Mouse (Mus musculus) cerebellum, postnatal 25 days (tissue): ENCODE data around the gene Wsb1.
"Not testable (repeated sequence)": the region's sequence is repeated elsewhere in the genome, so short reads cannot be mapped to it uniquely, and the experiment has no call there.

Experiments
- DNase-seq, 2 experiments: peaks; one replicate each; pipeline ENCODE4 v3.0.0; 2021; ENCODE audit warnings: mixed read lengths in 2 of 2

Gene Wsb1

DNA sequence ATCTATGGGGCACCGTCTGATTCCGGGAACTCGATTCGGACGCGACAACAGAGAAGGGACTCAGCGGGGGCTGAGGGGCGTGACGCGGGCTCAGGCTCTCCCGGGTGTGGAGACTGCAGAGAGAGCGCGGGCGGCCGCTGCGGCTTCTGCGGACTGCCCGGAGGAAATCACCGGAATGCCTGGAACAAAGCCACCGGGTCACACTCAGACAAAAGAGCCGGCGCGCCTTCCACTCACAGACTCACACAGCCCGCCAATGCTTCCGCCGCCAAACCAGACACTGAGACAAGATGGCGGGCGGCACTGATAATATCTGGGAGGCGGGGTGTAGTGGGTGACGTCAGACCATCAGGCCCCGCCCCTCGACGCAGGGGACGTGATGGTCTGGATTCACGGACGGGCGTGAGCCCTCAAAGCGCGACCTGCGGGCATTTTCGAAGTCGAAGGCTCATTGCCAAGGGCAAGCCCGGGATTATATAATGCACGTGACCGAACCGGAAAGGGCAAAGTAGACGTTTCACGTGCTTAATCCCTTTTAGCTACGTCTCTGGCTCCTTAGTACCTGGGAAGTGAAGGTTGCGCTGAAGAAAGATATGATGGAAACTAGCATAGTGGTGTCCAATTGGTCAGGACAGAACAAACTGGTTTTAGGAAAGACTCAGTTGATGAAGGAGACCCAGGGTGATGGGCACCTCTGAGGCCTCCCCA, at the start of gene Wsb1:
Gene Wsb1, minus strand, starts transcription at position 281 of the 708 bp plus-strand sequence.
- peak; percentile 96 for DNase-seq

- DNase-seq: not testable (repeated sequence)
These were observed 49.8 kb upstream of the Wsb1 start for GRCm38 (mm10) chr11:79304245-79304644.

- DNase-seq: no peak
These were observed 48.6 kb upstream of the Wsb1 start for GRCm38 (mm10) chr11:79303109-79303508.

- DNase-seq: no peak
These were observed 45.4 kb upstream of the Wsb1 start for GRCm38 (mm10) chr11:79299719-79300431.

GRCm38 (mm10) chr11:79296856-79297491, 42.5 kb upstream of the Wsb1 start, which contains the start of gene Gm9964:
TSS of gene Gm9964 (minus strand) at chr11:79296906.
- no peak for DNase-seq

DNA sequence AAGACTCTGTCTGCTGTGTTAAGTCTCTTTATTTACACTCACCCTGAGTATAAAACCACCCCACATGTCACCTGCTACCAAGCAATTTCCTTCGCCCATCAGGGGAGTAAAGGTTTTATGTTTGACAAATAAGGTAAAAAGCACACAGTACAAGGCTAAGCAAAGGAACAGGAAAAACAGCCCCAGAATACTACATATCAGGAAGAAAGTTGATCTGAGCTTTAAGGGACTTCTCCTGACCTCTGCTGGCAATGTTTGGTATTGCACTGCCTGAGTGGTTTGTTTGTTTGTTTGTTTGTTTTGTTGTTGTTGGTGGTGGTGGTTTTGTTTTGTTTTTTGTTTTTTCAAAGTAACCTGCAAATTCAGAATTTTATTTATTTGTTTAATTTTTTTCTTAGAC, 41.7 kb upstream of the Wsb1 start:
- DNase-seq: peak; percentile 52 to 72

- no peak for DNase-seq
These were observed 39.5 kb upstream of the Wsb1 start for GRCm38 (mm10) chr11:79293971-79294370.

- no peak for DNase-seq
These were observed 38.6 kb upstream of the Wsb1 start for GRCm38 (mm10) chr11:79293025-79293424.

- DNase-seq: no peak
These were observed 37.7 kb upstream of the Wsb1 start for GRCm38 (mm10) chr11:79292130-79292529.

GRCm38 (mm10) chr11:79291651-79292050, 37.2 kb upstream of the Wsb1 start:
- DNase-seq: no peak

DNA sequence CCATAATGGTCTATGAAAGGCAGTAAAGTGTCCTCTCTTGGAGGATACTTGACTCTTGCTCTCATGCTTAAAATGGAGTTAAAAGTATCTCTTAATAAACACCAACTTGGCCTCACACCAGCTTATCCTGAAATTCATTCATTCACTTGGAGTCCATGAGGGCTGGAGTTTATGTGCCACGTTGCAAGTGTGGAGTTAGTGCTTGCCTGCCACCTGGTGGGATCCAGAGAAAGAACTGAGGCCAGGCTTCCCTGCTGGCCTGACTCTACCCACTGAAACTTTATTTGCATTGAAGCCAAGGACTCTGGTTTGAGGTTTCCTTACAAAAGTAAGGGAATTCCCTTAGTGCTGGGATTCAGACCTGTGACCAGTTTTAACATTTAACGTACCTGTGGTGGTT, 36.0 kb upstream of the Wsb1 start:
- peak in 1 of 2 experiments; percentile 15 for DNase-seq

DNA sequence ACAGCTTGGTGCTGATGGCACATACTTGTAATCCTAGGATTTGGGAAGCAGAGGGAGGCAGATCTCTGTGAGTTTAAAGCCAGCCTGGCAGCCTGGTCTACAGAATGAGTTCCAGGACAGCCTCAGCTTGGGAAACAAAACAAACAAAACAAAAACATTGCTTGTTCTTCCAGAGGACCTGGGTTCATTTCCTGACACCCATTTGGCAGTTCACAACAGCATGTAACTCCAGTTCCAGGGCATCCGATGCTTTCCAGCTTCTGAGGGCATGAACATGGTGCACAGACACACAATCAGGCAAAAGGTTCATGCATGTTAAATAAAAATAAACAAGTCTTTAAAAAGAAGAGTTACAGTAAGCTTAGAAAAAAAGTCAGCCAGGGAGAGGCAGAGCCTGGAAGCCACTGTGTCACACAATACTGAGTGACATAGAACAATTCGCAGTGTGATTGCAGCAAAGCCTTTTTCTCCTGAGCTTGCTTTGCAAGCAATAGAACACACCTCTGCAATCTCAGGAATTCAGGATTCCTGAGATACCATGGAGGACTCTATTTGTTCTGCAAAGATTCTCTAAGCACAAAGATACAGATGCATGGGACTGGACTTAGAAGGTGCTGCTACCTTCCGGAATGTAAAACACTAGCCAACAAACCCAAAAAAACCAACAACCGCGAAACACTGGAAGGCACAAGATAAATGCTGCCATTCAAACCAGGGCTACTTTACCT, 34.6 kb upstream of the Wsb1 start:
- no peak for DNase-seq

DNA sequence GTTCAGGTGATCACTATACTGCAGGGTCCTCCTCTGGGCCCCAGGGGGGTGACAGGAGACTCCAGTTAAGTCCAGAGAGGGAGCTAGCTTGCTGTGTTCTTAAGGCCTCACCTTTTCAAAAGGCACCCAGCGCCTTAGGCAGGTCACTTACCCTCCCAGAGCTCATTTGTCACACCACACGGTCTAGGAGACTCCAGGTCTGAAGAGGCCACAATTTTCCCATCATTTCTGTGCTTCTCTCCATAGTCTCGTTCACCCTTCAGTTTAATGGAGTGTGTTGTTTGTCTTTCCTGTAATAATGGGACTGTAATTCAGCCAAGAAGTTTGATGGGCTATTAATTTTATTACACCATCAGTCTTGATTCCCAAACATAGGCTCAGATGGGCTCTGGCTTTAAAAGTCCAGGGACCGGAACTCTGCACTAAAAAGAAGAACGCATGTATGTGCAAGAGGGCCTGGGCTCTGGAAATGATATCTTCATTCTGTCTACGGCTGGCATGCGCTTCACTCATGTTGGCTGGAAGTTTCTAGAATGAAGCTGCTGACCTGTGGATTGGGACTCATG, 33.9 kb upstream of the Wsb1 start:
- DNase-seq: no peak

DNA sequence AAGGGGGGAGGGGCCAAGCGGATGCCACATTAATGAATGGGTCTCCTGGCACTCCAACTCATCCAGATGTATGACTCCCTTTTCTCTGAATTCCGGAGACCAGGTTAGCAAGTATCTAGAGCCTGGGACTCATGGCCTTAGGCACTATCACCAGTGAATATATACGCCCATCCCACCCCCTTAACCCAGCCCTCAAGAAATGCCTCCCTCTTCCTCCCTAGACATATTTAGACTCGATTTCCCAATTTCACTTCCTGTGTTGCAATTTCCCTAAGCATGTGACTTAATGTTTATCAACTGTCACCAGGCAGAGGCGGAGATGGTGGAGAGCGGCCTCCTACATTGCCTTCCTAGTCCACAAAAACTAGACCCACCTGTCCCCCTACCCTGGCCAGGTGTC, 33.0 kb upstream of the Wsb1 start:
- no peak for DNase-seq

DNA sequence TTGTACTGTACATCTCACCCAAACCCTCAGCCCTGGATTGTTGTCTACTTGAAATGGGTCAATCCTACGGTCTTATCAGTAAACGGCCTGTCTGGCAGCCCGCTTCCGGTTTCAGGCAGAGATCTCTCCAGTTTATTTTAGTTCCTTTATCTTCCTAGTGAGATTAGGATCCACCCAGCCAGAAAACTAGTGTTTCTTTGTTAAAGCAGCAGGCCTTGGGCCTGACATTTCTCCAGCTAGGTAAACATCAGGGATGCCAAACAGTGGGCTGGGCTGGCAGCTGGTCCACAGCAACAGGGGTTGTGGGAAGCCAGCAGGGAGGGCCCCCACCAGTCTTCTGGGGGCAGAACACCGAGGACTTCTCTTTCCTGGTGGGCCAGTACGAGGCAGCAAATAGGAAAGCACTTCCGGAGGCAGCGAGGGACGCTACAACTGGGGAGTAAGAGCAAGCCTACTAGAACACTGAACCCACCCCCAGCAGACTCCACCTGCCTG, 31.9 kb upstream of the Wsb1 start:
- no peak for DNase-seq

DNA sequence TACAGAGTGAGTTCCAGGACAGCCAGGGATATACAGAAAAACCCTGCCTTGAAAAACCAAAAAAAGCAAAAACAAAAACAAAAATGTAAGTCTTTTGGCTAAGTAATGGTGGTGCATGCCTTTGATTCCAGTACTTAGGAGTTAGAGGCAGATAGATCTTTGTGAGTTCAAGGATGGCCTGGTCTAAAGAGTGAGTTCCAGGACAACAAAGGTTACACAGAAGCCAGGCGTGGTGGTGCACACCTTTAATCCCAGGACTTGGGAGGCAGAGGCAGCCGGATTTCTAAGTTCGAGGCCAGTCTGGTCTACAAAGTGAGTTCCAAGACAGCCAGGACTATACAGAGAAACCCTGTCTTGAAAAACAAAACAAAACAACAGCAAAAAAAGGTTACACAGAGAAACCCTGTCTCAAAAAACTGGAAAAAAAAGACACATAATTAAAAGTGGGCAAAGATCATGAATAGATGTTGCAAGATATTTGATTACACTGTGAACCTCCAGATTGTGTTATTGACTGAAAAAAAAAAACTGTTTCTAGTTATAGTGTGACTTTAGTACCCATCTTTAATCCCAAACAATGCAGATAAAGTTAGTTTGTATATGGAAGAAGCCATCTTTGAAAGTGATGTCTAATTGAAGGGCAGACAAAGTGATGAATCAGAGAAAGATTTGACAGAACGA, 29.0 kb upstream of the Wsb1 start:
- no peak for DNase-seq

DNA sequence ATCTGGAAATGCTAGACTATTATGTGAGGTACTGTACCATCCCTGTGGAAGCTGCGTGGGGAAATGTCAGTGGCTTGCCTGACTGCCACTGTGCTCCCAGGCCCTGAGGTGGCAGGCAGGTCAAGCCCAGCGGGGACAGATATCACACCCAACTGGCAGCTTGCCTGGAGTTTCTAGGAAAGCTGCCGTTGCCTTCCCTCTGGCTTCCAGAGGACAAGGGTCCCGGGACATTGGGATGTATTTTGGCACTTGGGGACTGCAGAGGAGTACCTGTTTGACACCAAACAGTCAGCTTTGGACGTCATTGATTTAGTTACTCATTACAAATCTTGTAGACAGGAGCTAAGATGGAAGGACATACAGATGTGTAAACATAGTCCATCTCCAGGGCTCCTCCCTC, 26.9 kb upstream of the Wsb1 start:
- no peak for DNase-seq

- no peak for DNase-seq
These were observed 25.4 kb upstream of the Wsb1 start for GRCm38 (mm10) chr11:79279732-79280405.

- DNase-seq: no peak
These were observed 19.3 kb upstream of the Wsb1 start for GRCm38 (mm10) chr11:79273757-79274156.

- DNase-seq: no peak
These were observed 18.6 kb upstream of the Wsb1 start for GRCm38 (mm10) chr11:79273039-79273438.

- DNase-seq: no peak
These were observed 12.7 kb upstream of the Wsb1 start for GRCm38 (mm10) chr11:79267171-79267570.
